Mouse (Mus musculus): ENCODE data around the gene Tenm2. TPM values are rescaled to one million over a fixed set of nuclear protein-coding genes. Genes with fewer than 3 reads are reported as not detected.

Gene Tenm2
- total and polyA plus RNA-seq, 2 experiments from 2014 or later = 41.8 to 91.3 TPM

- no peaks in the 10 kb centered on the region for H3K27me3 ChIP-seq (ENCODE audit: insufficient read depth, low read length)
- no peak overlapping the region for H3K27ac ChIP-seq (ENCODE audit: low read depth, low read length)
- H3K9ac ChIP-seq = no peak overlapping the region
- TF ChIP-seq CTCF (IDR thresholded peaks at IDR 0.05; ENCODE audit: low read depth) = no peak
- 90% methylated on average over 5 of the region's 5 CpGs for WGBS
- no peak overlapping the region for H3K4me2 ChIP-seq (ENCODE audit: low read depth)
- H3K4me3 ChIP-seq (ENCODE audit: low read depth, low read length) = no peak overlapping the region
- H3K36me3 ChIP-seq (ENCODE audit: insufficient read depth) = no peaks in the 10 kb centered on the region
- 0 out of 2 replicates have a peak, but pooled peaks cover 3% of the 10 kb centered on the region for H3K4me1 ChIP-seq (ENCODE audit: insufficient read depth)
- no peaks in the 10 kb centered on the region for H3K9me3 ChIP-seq (ENCODE audit: low read length)
- ATAC-seq (no peak), DNase-seq (no peak)
Measured at GRCm38 (mm10) chr11:36365067-36365466, 870.7 kb downstream of the Tenm2 start.

- TF ChIP-seq CTCF (IDR thresholded peaks at IDR 0.05; ENCODE audit: low read depth) = no peak
- H3K9ac ChIP-seq = no peak overlapping the region
- 62% methylated on average over 9 of the region's 9 CpGs for WGBS
- H3K4me3 ChIP-seq (ENCODE audit: low read depth, low read length) = no peak overlapping the region
- DNase-seq (no peak), ATAC-seq (no peak)
- H3K36me3 ChIP-seq (ENCODE audit: insufficient read depth) = no peaks in the 10 kb centered on the region
- no peaks in the 10 kb centered on the region for H3K27me3 ChIP-seq (ENCODE audit: insufficient read depth, low read length)
- no peaks in the 10 kb centered on the region for H3K9me3 ChIP-seq (ENCODE audit: low read length)
- H3K4me2 ChIP-seq (ENCODE audit: low read depth) = no peak overlapping the region
- 0 out of 2 replicates have a peak, but pooled peaks cover 3% of the 10 kb centered on the region for H3K4me1 ChIP-seq (ENCODE audit: insufficient read depth)
- no peak overlapping the region for H3K27ac ChIP-seq (ENCODE audit: low read depth, low read length)
Measured at GRCm38 (mm10) chr11:36364441-36364840, 871.3 kb downstream of the Tenm2 start.

- Histone ChIP-seq H3K27me3 (ENCODE audit: insufficient read depth, low read length) (no peaks in the 10 kb centered on the region), H3K9ac (no peak overlapping the region), H3K36me3 (ENCODE audit: insufficient read depth) (no peaks in the 10 kb centered on the region), H3K27ac (ENCODE audit: low read depth, low read length) (no peak overlapping the region), H3K4me3 (ENCODE audit: low read depth, low read length) (no peak overlapping the region), H3K4me2 (ENCODE audit: low read depth) (no peak overlapping the region), H3K4me1 (ENCODE audit: insufficient read depth) (0 out of 2 replicates have a peak, but pooled peaks cover 3% of the 10 kb centered on the region), H3K9me3 (ENCODE audit: low read length) (no peaks in the 10 kb centered on the region)
- DNase-seq (no peak), ATAC-seq (no peak)
- WGBS = 63% methylated on average over 8 of the region's 8 CpGs
- no peak for TF ChIP-seq CTCF (IDR thresholded peaks at IDR 0.05; ENCODE audit: low read depth)
Measured at GRCm38 (mm10) chr11:36362514-36362913, 873.2 kb downstream of the Tenm2 start.

GRCm38 (mm10) chr11:36353252-36353651, 882.5 kb downstream of the Tenm2 start:
- Histone ChIP-seq H3K4me1 (ENCODE audit: insufficient read depth) (no peaks in the 10 kb centered on the region), H3K27ac (ENCODE audit: low read depth, low read length) (no peak overlapping the region), H3K9ac (no peak overlapping the region), H3K4me2 (ENCODE audit: low read depth) (no peak overlapping the region), H3K9me3 (ENCODE audit: low read length) (no peaks in the 10 kb centered on the region), H3K27me3 (ENCODE audit: insufficient read depth, low read length) (no peaks in the 10 kb centered on the region), H3K4me3 (ENCODE audit: low read depth, low read length) (no peak overlapping the region), H3K36me3 (ENCODE audit: insufficient read depth) (no peaks in the 10 kb centered on the region)
- ATAC-seq (no peak), DNase-seq (no peak)
- 76% methylated on average over 1 of the region's 1 CpGs for WGBS
- TF ChIP-seq CTCF (IDR thresholded peaks at IDR 0.05; ENCODE audit: low read depth) = no peak

GRCm38 (mm10) chr11:36351752-36352151, 884.0 kb downstream of the Tenm2 start:
- ATAC-seq (no peak), DNase-seq (no peak)
- 53% methylated on average over 6 of the region's 6 CpGs for WGBS
- Histone ChIP-seq H3K4me1 (ENCODE audit: insufficient read depth) (no peaks in the 10 kb centered on the region), H3K4me3 (ENCODE audit: low read depth, low read length) (no peak overlapping the region), H3K9ac (no peak overlapping the region), H3K27ac (ENCODE audit: low read depth, low read length) (no peak overlapping the region), H3K9me3 (ENCODE audit: low read length) (no peaks in the 10 kb centered on the region), H3K36me3 (ENCODE audit: insufficient read depth) (no peaks in the 10 kb centered on the region), H3K4me2 (ENCODE audit: low read depth) (no peak overlapping the region), H3K27me3 (ENCODE audit: insufficient read depth, low read length) (no peaks in the 10 kb centered on the region)
- no peak for TF ChIP-seq CTCF (IDR thresholded peaks at IDR 0.05; ENCODE audit: low read depth)

- Histone ChIP-seq H3K4me2 (ENCODE audit: low read depth) (no peak overlapping the region), H3K4me1 (ENCODE audit: insufficient read depth) (no peaks in the 10 kb centered on the region), H3K27me3 (ENCODE audit: insufficient read depth, low read length) (no peaks in the 10 kb centered on the region), H3K27ac (ENCODE audit: low read depth, low read length) (no peak overlapping the region), H3K36me3 (ENCODE audit: insufficient read depth) (no peaks in the 10 kb centered on the region), H3K4me3 (ENCODE audit: low read depth, low read length) (no peak overlapping the region), H3K9ac (no peak overlapping the region), H3K9me3 (ENCODE audit: low read length) (no peaks in the 10 kb centered on the region)
- TF ChIP-seq CTCF (IDR thresholded peaks at IDR 0.05; ENCODE audit: low read depth) = no peak
- 83% methylated on average over 6 of the region's 6 CpGs for WGBS
- no peak for ATAC-seq
- DNase-seq = no peak
Measured at GRCm38 (mm10) chr11:36351341-36351740, 884.4 kb downstream of the Tenm2 start.

GRCm38 (mm10) chr11:36350264-36350663, 885.5 kb downstream of the Tenm2 start:
- H3K4me3 ChIP-seq (ENCODE audit: low read depth, low read length) = no peak overlapping the region
- no peak for TF ChIP-seq CTCF (IDR thresholded peaks at IDR 0.05; ENCODE audit: low read depth)
- peak; percentile 45; the same call in 1 of the 2 replicates for ATAC-seq
- H3K9ac ChIP-seq = no peak overlapping the region
- H3K4me2 ChIP-seq (ENCODE audit: low read depth) = no peak overlapping the region
- WGBS = 33% methylated on average over 1 of the region's 1 CpGs
- H3K36me3 ChIP-seq (ENCODE audit: insufficient read depth) = no peaks in the 10 kb centered on the region
- H3K27ac ChIP-seq (ENCODE audit: low read depth, low read length) = no peak overlapping the region
- no peaks in the 10 kb centered on the region for H3K9me3 ChIP-seq (ENCODE audit: low read length)
- no peaks in the 10 kb centered on the region for H3K27me3 ChIP-seq (ENCODE audit: insufficient read depth, low read length)
- H3K4me1 ChIP-seq (ENCODE audit: insufficient read depth) = no peaks in the 10 kb centered on the region
- DNase-seq = no peak
